8 mouse cellular contexts compared by ENCODE assay signal in genomic region chr2:167063906-167064496, GRCm38 (mm10). TPM values are rescaled to one million over a fixed set of nuclear protein-coding genes. Genes with fewer than 3 reads are reported as not detected.
A peak's percentile ranks its signal among the peaks of the same experiment; 100 is the strongest.
DNase-seq lines count a peak whose midpoint lies in the region; ATAC-seq and TF ChIP-seq lines count a peak whose summit lies in the region.

No protein-coding gene starts in this region.

- no peaks in the 10 kb centered on the region for H3K27me3 ChIP-seq in kidney, embryonic 16.5 days (ENCODE audit: insufficient read depth, low read length)
- H3K27me3 ChIP-seq in hindbrain, embryonic 13.5 days: no peaks in the 10 kb centered on the region
- H3K27me3 ChIP-seq in midbrain, postnatal 0 days (ENCODE audit: insufficient read depth, low read length): no peaks in the 10 kb centered on the region

- peaks cover 43% of the 10 kb centered on the region for H3K4me1 ChIP-seq in kidney, embryonic 16.5 days (ENCODE audit: insufficient read depth, low read length)
- H3K4me1 ChIP-seq in hindbrain, embryonic 13.5 days (replicated peaks): peaks cover 43% of the 10 kb centered on the region
- peaks cover 11% of the 10 kb centered on the region; the same call in 1 of the 2 replicates for H3K4me1 ChIP-seq in midbrain, postnatal 0 days (ENCODE audit: insufficient read depth, low read length)

- no peak for ATAC-seq in kidney, embryonic 16.5 days (ENCODE audit: low FRiP score, low TSS enrichment)
- ATAC-seq in hindbrain, embryonic 13.5 days (ENCODE audit: low FRiP score): no peak
- ATAC-seq in midbrain, postnatal 0 days (ENCODE audit: low FRiP score): no peak
- no peak for ATAC-seq in monocyte, adult 5-6 weeks (replicated peaks; ENCODE audit: insufficient number of reproducible peaks, low FRiP score, low TSS enrichment, poor library complexity, severe bottlenecking)

- DNase-seq in kidney, adult 11 months: no peak
- DNase-seq in R1 (ENCODE audit: low read depth, low spot score): peak; percentile 41
- peak; percentile 59 for DNase-seq in midbrain, postnatal 0 days (ENCODE audit: low spot score)
- no peak for DNase-seq in urinary bladder, adult 2 months (ENCODE audit: low spot score)
- DNase-seq in Muller cell, postnatal 12 days (ENCODE audit: inconsistent ontology term): no peak

- peak overlapping the region; percentile 94 for H3K27ac ChIP-seq in kidney, embryonic 16.5 days (ENCODE audit: low read length)
- peak overlapping the region; percentile 87 for H3K27ac ChIP-seq in hindbrain, embryonic 13.5 days
- peak overlapping the region; percentile 76 for H3K27ac ChIP-seq in midbrain, postnatal 0 days (ENCODE audit: low read depth, low read length)

- peaks cover 29% of the 10 kb centered on the region for H3K36me3 ChIP-seq in kidney, embryonic 16.5 days (ENCODE audit: insufficient read depth, low read length)
- H3K36me3 ChIP-seq in hindbrain, embryonic 13.5 days: peaks cover 33% of the 10 kb centered on the region
- H3K36me3 ChIP-seq in midbrain, postnatal 0 days (ENCODE audit: insufficient read depth, low read length): peaks cover 9% of the 10 kb centered on the region

- peak; percentile 64 for TF ChIP-seq CTCF in midbrain, postnatal 0 days (IDR thresholded peaks at IDR 0.05)

- peak overlapping the region; percentile 86 for H3K9ac ChIP-seq in kidney, embryonic 16.5 days (replicated peaks; ENCODE audit: low read length)
- peak overlapping the region; percentile 91 for H3K9ac ChIP-seq in hindbrain, embryonic 13.5 days
- H3K9ac ChIP-seq in midbrain, postnatal 0 days (replicated peaks; ENCODE audit: low read length, poor library complexity, severe bottlenecking): peak overlapping the region; percentile 93

- H3K9me3 ChIP-seq in kidney, embryonic 16.5 days (ENCODE audit: low read length): no peaks in the 10 kb centered on the region
- H3K9me3 ChIP-seq in hindbrain, embryonic 13.5 days: no peaks in the 10 kb centered on the region
- no peaks in the 10 kb centered on the region for H3K9me3 ChIP-seq in midbrain, postnatal 0 days (ENCODE audit: low read length)

- H3K4me2 ChIP-seq in kidney, embryonic 16.5 days (replicated peaks; ENCODE audit: low read depth, low read length): peak overlapping the region; percentile 81
- peak overlapping the region; percentile 66 for H3K4me2 ChIP-seq in hindbrain, embryonic 13.5 days
- H3K4me2 ChIP-seq in midbrain, postnatal 0 days (ENCODE audit: low read depth, low read length, poor library complexity, severe bottlenecking): peak overlapping the region; percentile 86

- peak overlapping the region; percentile 90 for H3K4me3 ChIP-seq in kidney, embryonic 16.5 days (ENCODE audit: low read length)
- H3K4me3 ChIP-seq in hindbrain, embryonic 13.5 days: peak overlapping the region; percentile 85
- peak overlapping the region; percentile 91 for H3K4me3 ChIP-seq in midbrain, postnatal 0 days (ENCODE audit: low read depth, low read length)

- WGBS in kidney, embryonic 16.5 days: 0% methylated on average over 7 of the region's 7 CpGs
- WGBS in hindbrain, embryonic 13.5 days: under 1% methylated on average over 7 of the region's 7 CpGs
- under 1% methylated on average over 7 of the region's 7 CpGs for WGBS in midbrain, postnatal 0 days

RNA-seq across cellular contexts. Expression of gene Znfx1, which starts 1.2 kb away (rescaled TPM):
- 11.8 TPM in 2 replicates for polyA plus RNA-seq in kidney, embryonic 16.5 days (2015; fragmentation: Nextera tagmentation; extraction: Ambion mirVana)
- 6.5 and 7.8 TPM in 2 replicates for polyA plus RNA-seq in hindbrain, embryonic 13.5 days (2015; fragmentation: Nextera tagmentation; extraction: Ambion mirVana)
- total RNA-seq in midbrain, postnatal 0 days (2014; rRNA removed): 28.4 and 32.2 TPM in 2 replicates
- 4.7 and 6.0 TPM in 2 replicates for polyA plus RNA-seq in midbrain, postnatal 0 days (2015; fragmentation: Nextera tagmentation; extraction: Ambion mirVana)
- 18.0 and 31.0 TPM in 2 replicates for polyA plus RNA-seq in urinary bladder, adult 2 months (2012; rRNA removed)
- 25.0 to 58.3 TPM (median 29.7 TPM) in 3 replicates for total RNA-seq in monocyte, adult 5-6 weeks (2017)

RNA-seq across cellular contexts. Expression of gene Ddx27, which starts 49.0 kb away (rescaled TPM):
- 57.6 and 59.2 TPM in 2 replicates for polyA plus RNA-seq in kidney, embryonic 16.5 days (2015; fragmentation: Nextera tagmentation; extraction: Ambion mirVana)
- 37.3 and 38.0 TPM in 2 replicates for polyA plus RNA-seq in hindbrain, embryonic 13.5 days (2015; fragmentation: Nextera tagmentation; extraction: Ambion mirVana)
- 29.5 and 34.0 TPM in 2 replicates for total RNA-seq in midbrain, postnatal 0 days (2014; rRNA removed)
- 38.2 and 38.6 TPM in 2 replicates for polyA plus RNA-seq in midbrain, postnatal 0 days (2015; fragmentation: Nextera tagmentation; extraction: Ambion mirVana)
- 25.1 and 26.1 TPM in 2 replicates for polyA plus RNA-seq in urinary bladder, adult 2 months (2012; rRNA removed)
- total RNA-seq in monocyte, adult 5-6 weeks (2017): 80.0 to 90.5 TPM (median 85.6 TPM) in 3 replicates

Comparison
In these comparisons a context has a peak if more than half of its experiments do, and no peak if none do; other contexts are left out.
1. DNase-seq: peak in R1 (single experiment) and midbrain, postnatal 0 days (single experiment); none in kidney, adult 11 months (single experiment), urinary bladder, adult 2 months (single experiment) and Muller cell, postnatal 12 days (single experiment).
2. Peak in every context shown above with its lines, with median percentiles within 50 percentile points of each other: H3K27ac ChIP-seq, H3K4me2 ChIP-seq, H3K4me3 ChIP-seq and H3K9ac ChIP-seq.